Mouse (Mus musculus): ENCODE results near the gene P2ry2.

- TF ChIP-seq CTCF (IDR thresholded peaks at IDR 0.05; ENCODE audit: borderline replicate concordance, insufficient read depth, low read depth, low read length): no peak
- TF ChIP-seq POLR2A (IDR thresholded peaks at IDR 0.05; ENCODE audit: borderline replicate concordance, insufficient read depth, low read length): no peak
Measured at GRCm38 (mm10) chr7:101028991-101029390, 16.3 kb upstream of the P2ry2 start.

Measured in cerebellum, adult 2 months (tissue).